Mouse (Mus musculus) MEL (cell line): ENCODE data around the gene Zfp748. TPM values are rescaled to one million over a fixed set of nuclear protein-coding genes. Genes with fewer than 3 reads are reported as not detected.

Experiments
- DNase-seq: peaks from one replicate; pipeline ENCODE4 v3.0.0; 2011; ENCODE audit warnings: low read depth, low spot score
- H3K27ac ChIP-seq: 2 replicates; pipeline ENCODE4 v1.5.1; 2012; ENCODE audit warnings: low read depth, mild to moderate bottlenecking, control low read depth, low read length, moderate library complexity; ENCODE audit not compliant: control insufficient read depth
- H3K27me3 ChIP-seq, 2 experiments: fragments of 150-350 bp in 1 of 2; sonication (generic) in 1 of 2; 2 replicates each; pipeline ENCODE4 v1.6.1; 2012; ENCODE audit warnings: low read length in 2 of 2, mild to moderate bottlenecking in 2 of 2, improper control_type of control experiment in 1 of 2, moderate library complexity in 1 of 2; ENCODE audit not compliant: insufficient read depth in 2 of 2, control insufficient read depth in 1 of 2
- H3K36me3 ChIP-seq, 2 experiments: 2 replicates each; pipeline ENCODE4 v1.6.1; 2012 to 2014; ENCODE audit warnings: low read length in 2 of 2, improper control_type of control experiment in 1 of 2, inconsistent platforms in 1 of 2, mild to moderate bottlenecking in 1 of 2; ENCODE audit not compliant: insufficient read depth in 2 of 2, control insufficient read depth in 1 of 2
- H3K4me1 ChIP-seq, 2 experiments: fragments of 150-350 bp in 1 of 2; sonication (generic) in 1 of 2; 2 replicates each; pipeline ENCODE4 v1.6.1; 2012; ENCODE audit warnings: low read length in 2 of 2, improper control_type of control experiment in 1 of 2, mild to moderate bottlenecking in 1 of 2; ENCODE audit not compliant: insufficient read depth in 2 of 2, control insufficient read depth in 1 of 2
- H3K4me3 ChIP-seq, 2 experiments: fragments of 150-350 bp in 1 of 2; sonication (generic) in 1 of 2; 2 replicates each; pipeline ENCODE4 v1.5.1; 2012; ENCODE audit warnings: low read depth in 2 of 2, low read length in 2 of 2, mild to moderate bottlenecking in 2 of 2, moderate library complexity in 2 of 2, control low read depth in 1 of 2, improper control_type of control experiment in 1 of 2; ENCODE audit not compliant: control insufficient read depth in 1 of 2, insufficient read depth in 1 of 2
- H3K79me2 ChIP-seq: 2 replicates; pipeline ENCODE4 v1.6.1; 2012; ENCODE audit warnings: mild to moderate bottlenecking, low read length, moderate library complexity; ENCODE audit not compliant: control insufficient read depth, poor library complexity, insufficient read depth
- H3K9ac ChIP-seq: 2 replicates; pipeline ENCODE4 v1.6.1; 2012; ENCODE audit warnings: low read depth, mild to moderate bottlenecking, control low read depth, low read length, moderate library complexity; ENCODE audit not compliant: control insufficient read depth, poor library complexity, severe bottlenecking
- H3K9me3 ChIP-seq: fragments of 150-350 bp; sonication (generic); replicated peaks from 2 replicates; pipeline ENCODE4 v1.6.1; 2012; ENCODE audit warnings: mild to moderate bottlenecking, low read length, improper control_type of control experiment, moderate library complexity; ENCODE audit not compliant: insufficient read depth
- BHLHE40 ChIP-seq: IDR thresholded peaks from 2 replicates; pipeline ENCODE4 v1.6.1; 2012; ENCODE audit warnings: low read depth, mild to moderate bottlenecking, inconsistent platforms, low read length, improper control_type of control experiment, borderline replicate concordance
- CHD1 ChIP-seq: IDR thresholded peaks from 2 replicates; pipeline ENCODE4 v1.6.1; 2012; ENCODE audit warnings: low read depth, mild to moderate bottlenecking, inconsistent platforms, low read length, improper control_type of control experiment
- CHD2 ChIP-seq: IDR thresholded peaks from 2 replicates; pipeline ENCODE4 v1.6.1; 2011; ENCODE audit warnings: low read length, improper control_type of control experiment
- CTCF ChIP-seq, 3 experiments: IDR thresholded peaks in 2 of 3; conservative IDR thresholded peaks in 1 of 3; 2 replicates each; pipeline ENCODE4 v1.5.1; 2011 to 2012; ENCODE audit warnings: low read length in 3 of 3, low read depth in 2 of 3, mild to moderate bottlenecking in 2 of 3, improper control_type of control experiment in 1 of 3, inconsistent platforms in 1 of 3, mixed read lengths in 1 of 3, moderate library complexity in 1 of 3; ENCODE audit not compliant: control insufficient read depth in 1 of 3, insufficient read depth in 1 of 3, poor library complexity in 1 of 3, severe bottlenecking in 1 of 3
- ELF1 ChIP-seq: IDR thresholded peaks from 2 replicates; pipeline ENCODE4 v1.6.1; 2014; ENCODE audit warnings: low read depth, mild to moderate bottlenecking, inconsistent platforms, low read length, improper control_type of control experiment, moderate library complexity
- GATA1 ChIP-seq: IDR thresholded peaks from 2 replicates; pipeline ENCODE4 v1.6.1; 2011; ENCODE audit warnings: low read depth, low read length, improper control_type of control experiment
- HCFC1 ChIP-seq: IDR thresholded peaks from 2 replicates; pipeline ENCODE4 v1.6.1; 2012; ENCODE audit warnings: low read depth, mild to moderate bottlenecking, inconsistent platforms, low read length, improper control_type of control experiment, moderate library complexity
- KAT2A ChIP-seq: conservative IDR thresholded peaks from 2 replicates; pipeline ENCODE4 v1.6.1; 2012; ENCODE audit warnings: low read depth, low read length, improper control_type of control experiment, inconsistent platforms
- MAFK ChIP-seq: IDR thresholded peaks from 2 replicates; pipeline ENCODE4 v1.6.1; 2011; ENCODE audit warnings: low read depth, mild to moderate bottlenecking, low read length, improper control_type of control experiment, borderline replicate concordance
- MAX ChIP-seq: IDR thresholded peaks from 2 replicates; pipeline ENCODE4 v1.6.1; 2011; ENCODE audit warnings: low read length, improper control_type of control experiment
- MEF2A ChIP-seq: IDR thresholded peaks from 2 replicates; pipeline ENCODE4 v1.6.1; 2014; ENCODE audit warnings: low read depth, mild to moderate bottlenecking, inconsistent platforms, low read length, improper control_type of control experiment; ENCODE audit not compliant: poor library complexity, insufficient replicate concordance, severe bottlenecking; ENCODE audit errors: extremely low read depth
- MXI1 ChIP-seq: IDR thresholded peaks from 2 replicates; pipeline ENCODE4 v1.6.1; 2011; ENCODE audit warnings: mild to moderate bottlenecking, low read depth, low read length, improper control_type of control experiment
- NELFE ChIP-seq: IDR thresholded peaks from 2 replicates; pipeline ENCODE4 v1.6.1; 2011; ENCODE audit warnings: low read depth, low read length, improper control_type of control experiment
- POLR2A ChIP-seq, 2 experiments: IDR thresholded peaks; 2 replicates each; pipeline ENCODE4 v1.6.1; 2011 to 2012; ENCODE audit warnings: low read length in 2 of 2, mild to moderate bottlenecking in 2 of 2, control low read depth in 1 of 2, improper control_type of control experiment in 1 of 2, low read depth in 1 of 2, moderate library complexity in 1 of 2; ENCODE audit not compliant: control insufficient read depth in 1 of 2, insufficient read depth in 1 of 2, poor library complexity in 1 of 2
- SIN3A ChIP-seq: IDR thresholded peaks from 2 replicates; pipeline ENCODE4 v1.6.1; 2012; ENCODE audit warnings: low read length, improper control_type of control experiment, inconsistent platforms
- SMC3 ChIP-seq: IDR thresholded peaks from 2 replicates; pipeline ENCODE4 v1.6.1; 2011; ENCODE audit warnings: low read depth, low read length, improper control_type of control experiment
- TAL1 ChIP-seq: IDR thresholded peaks from 2 replicates; pipeline ENCODE4 v1.6.1; 2012; ENCODE audit warnings: mild to moderate bottlenecking, inconsistent platforms, low read length, moderate library complexity, mixed read lengths
- TBP ChIP-seq: IDR thresholded peaks from 2 replicates; pipeline ENCODE4 v1.8.0; 2011; ENCODE audit warnings: low read depth, low read length, improper control_type of control experiment
- UBTF ChIP-seq: IDR thresholded peaks from 2 replicates; pipeline ENCODE4 v1.6.1; 2012; ENCODE audit warnings: low read depth, mild to moderate bottlenecking, inconsistent platforms, low read length, improper control_type of control experiment, moderate library complexity, borderline replicate concordance; ENCODE audit not compliant: insufficient read depth
- USF1 ChIP-seq: IDR thresholded peaks from 2 replicates; pipeline ENCODE4 v1.6.1; 2014; ENCODE audit warnings: low read depth, mild to moderate bottlenecking, inconsistent platforms, low read length, improper control_type of control experiment, moderate library complexity
- USF2 ChIP-seq, 2 experiments: IDR thresholded peaks; 2 replicates each; pipeline ENCODE4 v1.6.1; 2011 to 2012; ENCODE audit warnings: improper control_type of control experiment in 2 of 2, low read length in 2 of 2, borderline replicate concordance in 1 of 2, inconsistent platforms in 1 of 2, low read depth in 1 of 2, mild to moderate bottlenecking in 1 of 2; ENCODE audit not compliant: insufficient read depth in 1 of 2
- ZMIZ1 ChIP-seq: IDR thresholded peaks from 2 replicates; pipeline ENCODE4 v1.6.1; 2012; ENCODE audit warnings: low read depth, mild to moderate bottlenecking, inconsistent platforms, low read length, improper control_type of control experiment, moderate library complexity
- ZNF384 ChIP-seq: IDR thresholded peaks from 2 replicates; pipeline ENCODE4 v1.6.1; 2012; ENCODE audit warnings: low read depth, mild to moderate bottlenecking, inconsistent platforms, low read length, improper control_type of control experiment
- polyA plus RNA-seq, 2 experiments: library from polyadenylated mRNA; stranded (reverse) in 1 of 2; unstranded in 1 of 2; fragments of >175 nt in 1 of 2; fragments of >200 nt in 1 of 2; gene quantifications; 2 replicates each; pipeline versions ENCODE4 v1.2.1 to v1.2.4; 2012; ENCODE audit warnings: low replicate concordance in 2 of 2, low read depth in 1 of 2; ENCODE audit not compliant: insufficient read length in 2 of 2, insufficient read depth in 1 of 2, missing spikeins in 1 of 2
- total RNA-seq: library from RNA; depleted of rRNA; stranded (reverse); fragments of 300-350 nt; gene quantifications from 2 replicates; pipeline ENCODE4 v1.2.3, GENCODE M21; 2012

Zfp748 gene
- total and polyA plus RNA-seq, 3 experiments, result 4.0 to 4.9 TPM; not detected in 1

GRCm38 (mm10) chr13:67552505-67553346 lies 904 bp downstream of the Zfp748 start:
- H3K4me1 ChIP-seq, result peaks cover 0 to 5% of the 10 kb centered on the region in 2 experiments; a peak in 1 of 4 replicates
- peak; percentile 94 for DNase-seq
- TF ChIP-seq NELFE, result peak; percentile 70
- TF ChIP-seq CHD1, result no peak
- no peak for TF ChIP-seq CTCF (IDR thresholded peaks at IDR 0.05 in 2 of 3, conservative IDR thresholded peaks at IDR 0.05 in 1 of 3; ENCODE audit: control insufficient read depth in 1 of 3, insufficient read depth in 1 of 3, low read depth in 2 of 3, low read length in 3 of 3, poor library complexity in 1 of 3, severe bottlenecking in 1 of 3)
- no peak for TF ChIP-seq MEF2A
- no peak for TF ChIP-seq MAFK
- no peak for TF ChIP-seq GATA1
- TF ChIP-seq HCFC1, result peak; percentile 97
- no peak for TF ChIP-seq TAL1
- TF ChIP-seq ZNF384, result no peak
- no peak for TF ChIP-seq BHLHE40
- no peak for TF ChIP-seq USF2 (IDR thresholded peaks at IDR 0.05; ENCODE audit: borderline replicate concordance in 1 of 2, insufficient read depth in 1 of 2, low read depth in 1 of 2, low read length in 2 of 2)
- no peak for TF ChIP-seq USF1
- no peak for TF ChIP-seq UBTF
- peak; percentile 83 for TF ChIP-seq SIN3A
- TF ChIP-seq SMC3, result no peak
- peak; percentile 52; the same call in 1 of the 2 replicates for TF ChIP-seq TBP
- no peak for TF ChIP-seq MAX
- peak; percentile 79; the same call in 1 of the 2 replicates for TF ChIP-seq KAT2A
- TF ChIP-seq CHD2, result no peak
- TF ChIP-seq ELF1, result peak; percentile 97
- TF ChIP-seq MXI1, result no peak
- peak; percentile 48 to 74; a peak in 3 of 4 replicates for TF ChIP-seq POLR2A (IDR thresholded peaks at IDR 0.05; ENCODE audit: control insufficient read depth in 1 of 2, insufficient read depth in 1 of 2, low read depth in 1 of 2, low read length in 2 of 2, poor library complexity in 1 of 2)
- no peak; the same call in 1 of the 2 replicates for TF ChIP-seq ZMIZ1

More at GRCm38 (mm10) chr13:67552505-67553346, 904 bp downstream of the Zfp748 start:
- Histone ChIP-seq H3K27me3 (no peaks in the 10 kb centered on the region), H3K4me3 (peak overlapping the region; percentile 81 to 91), H3K9ac (peak overlapping the region; percentile 96), H3K9me3 (no peaks in the 10 kb centered on the region), H3K27ac (peak overlapping the region; percentile 80), H3K36me3 (peaks cover 0 to 4% of the 10 kb centered on the region in 2 experiments; a peak in 1 of 4 replicates), H3K79me2 (peaks cover 35% of the 10 kb centered on the region)
